Mouse (Mus musculus) urinary bladder, postnatal 10 days (tissue): ENCODE data around the gene Fgf22.
"Not testable (repeated sequence)": the region's sequence is repeated elsewhere in the genome, so short reads cannot be mapped to it uniquely, and the experiment has no call there.

Experiments
- DNase-seq: peaks from one replicate; pipeline ENCODE4 v3.0.0; 2022; ENCODE audit warnings: low spot score

Fgf22 gene

GRCm38 (mm10) chr10:79733847-79734246, 21.0 kb upstream of the Fgf22 start:
- DNase-seq = no peak

- DNase-seq = no peak
Observed at GRCm38 (mm10) chr10:79735361-79735760, 19.5 kb upstream of the Fgf22 start.

- DNase-seq = no peak
Observed at GRCm38 (mm10) chr10:79736706-79737105, 18.2 kb upstream of the Fgf22 start.

GRCm38 (mm10) chr10:79738259-79738658, 16.6 kb upstream of the Fgf22 start:
- DNase-seq = no peak

- no peak for DNase-seq
Observed at GRCm38 (mm10) chr10:79739234-79739633, 15.6 kb upstream of the Fgf22 start.

- DNase-seq = no peak
Observed at GRCm38 (mm10) chr10:79740863-79741262, 14.0 kb upstream of the Fgf22 start.

- DNase-seq = no peak
Observed at GRCm38 (mm10) chr10:79743161-79743560, 11.7 kb upstream of the Fgf22 start.

GRCm38 (mm10) chr10:79743650-79744365, 11.1 kb upstream of the Fgf22 start:
- no peak for DNase-seq

- DNase-seq = no peak
Observed at GRCm38 (mm10) chr10:79745411-79745810, 9.5 kb upstream of the Fgf22 start.

- DNase-seq = peak; percentile 83
Observed at GRCm38 (mm10) chr10:79745898-79746773, 8.7 kb upstream of the Fgf22 start, which contains the start of gene Polrmt. Gene Polrmt (minus strand): TSS chr10:79746581.

- DNase-seq = no peak
Observed at GRCm38 (mm10) chr10:79746774-79747151, 8.1 kb upstream of the Fgf22 start.

- DNase-seq = no peak
Observed at GRCm38 (mm10) chr10:79748496-79748895, 6.4 kb upstream of the Fgf22 start.

GRCm38 (mm10) chr10:79755854-79756253, 978 bp downstream of the Fgf22 start:
- DNase-seq = no peak

GRCm38 (mm10) chr10:79756660-79757059, 1.8 kb downstream of the Fgf22 start:
- DNase-seq = no peak

GRCm38 (mm10) chr10:79759675-79760074, 4.8 kb downstream of the Fgf22 start:
- not testable (repeated sequence) for DNase-seq

GRCm38 (mm10) chr10:79760603-79761143, 5.8 kb downstream of the Fgf22 start:
- DNase-seq = no peak

GRCm38 (mm10) chr10:79762875-79763274, 8.0 kb downstream of the Fgf22 start:
- no peak for DNase-seq

GRCm38 (mm10) chr10:79764234-79764633, 9.4 kb downstream of the Fgf22 start:
- no peak for DNase-seq

- DNase-seq = no peak
Observed at GRCm38 (mm10) chr10:79765228-79765745, 10.4 kb downstream of the Fgf22 start.

- DNase-seq = no peak
Observed at GRCm38 (mm10) chr10:79766001-79766507, 11.2 kb downstream of the Fgf22 start.

- peak; percentile 97 for DNase-seq
Observed at GRCm38 (mm10) chr10:79766508-79767325, 11.8 kb downstream of the Fgf22 start, which contains the start of gene Rnf126. Gene Rnf126 (minus strand): TSS chr10:79766952.
